Mouse (Mus musculus): ENCODE results near the gene Aox4. TPM values are rescaled to one million over a fixed set of nuclear protein-coding genes. Genes with fewer than 3 reads are reported as not detected.

Aox4 gene
- total RNA-seq, 1 experiment from 2014 or later, result 0.07 TPM

DNA sequence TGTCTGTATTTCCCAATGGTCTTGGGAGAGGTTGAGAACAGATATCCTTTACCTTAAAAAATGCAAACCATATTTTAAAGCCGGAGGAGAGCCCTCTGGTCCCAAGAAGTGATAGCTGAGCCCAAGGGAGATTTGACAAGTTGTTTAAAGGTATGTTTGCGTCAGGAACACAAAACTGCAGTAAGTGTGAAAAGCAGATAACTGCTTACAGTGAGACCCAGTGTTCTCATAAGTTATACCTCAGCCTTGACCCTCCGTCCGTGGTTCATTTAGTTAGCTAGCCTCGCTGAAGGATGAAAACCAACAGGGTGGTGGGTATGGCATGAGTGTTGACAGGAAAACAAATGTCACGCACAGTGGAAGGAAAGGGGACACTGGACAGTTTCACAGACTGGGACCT, 92.8 kb downstream of the Aox4 start:
- DNase-seq, result no peak

DNA sequence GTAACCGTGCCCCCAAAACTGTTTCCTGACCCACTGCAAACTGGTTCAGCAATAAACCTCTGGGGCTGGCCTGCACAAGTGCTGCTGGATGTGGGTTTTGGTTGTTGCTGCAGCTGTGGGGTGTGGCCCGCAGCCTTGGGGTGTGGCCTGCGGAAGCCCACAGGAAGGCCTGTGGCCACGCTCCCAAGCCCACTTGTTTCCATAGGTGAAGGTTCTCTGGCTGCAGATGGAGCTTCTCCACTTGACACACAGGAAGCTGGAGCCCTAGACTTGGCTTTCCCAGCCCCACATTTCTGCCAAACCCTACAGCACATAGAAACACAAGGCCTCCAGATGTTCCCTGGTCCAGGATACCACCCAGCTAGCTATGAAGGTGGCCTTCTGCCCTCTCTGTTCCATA, 93.5 kb downstream of the Aox4 start:
- no peak for DNase-seq

DNA sequence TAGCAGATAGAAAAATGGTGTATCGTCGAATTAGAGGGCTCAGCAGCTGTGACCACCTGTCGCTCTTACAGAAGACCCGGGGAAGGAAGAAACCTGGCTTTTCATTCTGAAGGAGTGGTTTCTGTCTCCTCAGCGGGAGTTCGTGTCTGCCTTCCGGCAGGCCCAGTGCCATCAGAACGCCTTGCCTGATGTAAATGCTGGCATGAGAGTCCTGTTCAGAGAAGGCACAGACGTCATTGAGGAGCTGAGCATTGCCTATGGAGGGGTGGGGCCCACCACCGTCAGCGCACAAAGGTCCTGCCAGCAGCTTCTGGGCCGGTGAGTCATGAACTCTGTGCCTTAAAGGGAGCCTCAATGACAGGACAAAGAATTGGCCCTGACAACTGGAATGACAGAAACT, 94.1 kb downstream of the Aox4 start:
- peak; percentile 45 for DNase-seq

DNA sequence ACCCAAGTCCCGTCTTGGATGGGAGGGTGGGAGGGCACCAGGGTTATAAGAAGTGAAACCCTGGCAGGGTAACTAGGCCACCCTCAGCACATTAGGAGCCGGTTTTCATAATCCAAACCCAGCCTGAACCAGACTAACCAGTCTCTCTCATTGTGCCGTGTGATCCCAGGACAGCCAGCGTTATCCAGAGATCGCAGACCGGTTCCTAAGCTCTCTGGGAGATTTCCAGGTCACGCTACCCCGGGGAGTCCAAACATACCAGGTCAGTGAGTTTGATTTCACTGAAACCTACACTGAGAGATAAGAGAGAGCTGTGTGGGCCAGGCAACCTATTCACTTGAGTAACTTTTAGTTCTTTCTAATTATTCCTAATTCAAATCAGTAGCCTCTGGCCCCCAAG, 97.0 kb downstream of the Aox4 start:
- no peak for DNase-seq

DNA sequence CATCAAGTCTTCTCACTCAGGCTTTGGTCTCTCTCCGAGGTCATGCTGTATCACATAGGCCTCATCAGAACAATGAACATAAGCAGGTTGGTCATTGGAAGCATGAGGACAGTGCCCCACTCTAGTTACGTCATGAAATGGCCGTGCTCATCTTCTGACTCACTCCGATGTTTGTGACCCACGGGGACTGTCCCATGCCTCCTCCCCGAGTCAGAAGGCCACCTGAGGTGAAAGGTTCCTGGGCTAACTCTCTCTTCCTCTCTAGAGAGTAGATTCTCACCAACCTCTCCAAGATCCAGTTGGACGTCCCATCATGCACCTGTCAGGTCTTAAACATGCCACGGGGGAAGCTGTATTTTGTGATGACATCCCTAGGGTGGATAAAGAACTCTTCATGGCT, 98.4 kb downstream of the Aox4 start:
- DNase-seq, result no peak

DNA sequence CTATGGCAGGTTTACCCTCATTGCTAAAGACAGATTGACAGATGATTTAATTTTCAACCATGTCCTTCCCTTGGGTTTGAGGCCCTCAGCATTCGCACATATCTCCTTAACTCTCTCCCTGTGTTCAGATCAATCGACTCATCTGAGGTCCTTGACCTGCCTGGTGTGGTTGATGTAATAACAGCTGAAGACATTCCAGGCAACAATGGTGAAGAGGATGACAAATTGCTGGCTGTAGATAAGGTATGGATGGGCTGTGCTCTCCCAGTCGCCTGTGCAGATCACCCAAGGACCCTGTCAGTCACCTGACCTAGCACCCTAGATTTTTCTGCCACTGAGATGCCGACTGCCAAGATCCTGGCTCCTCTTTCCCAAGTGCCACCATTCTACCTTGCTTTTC, 99.7 kb downstream of the Aox4 start:
- DNase-seq, result peak; percentile 37

DNA sequence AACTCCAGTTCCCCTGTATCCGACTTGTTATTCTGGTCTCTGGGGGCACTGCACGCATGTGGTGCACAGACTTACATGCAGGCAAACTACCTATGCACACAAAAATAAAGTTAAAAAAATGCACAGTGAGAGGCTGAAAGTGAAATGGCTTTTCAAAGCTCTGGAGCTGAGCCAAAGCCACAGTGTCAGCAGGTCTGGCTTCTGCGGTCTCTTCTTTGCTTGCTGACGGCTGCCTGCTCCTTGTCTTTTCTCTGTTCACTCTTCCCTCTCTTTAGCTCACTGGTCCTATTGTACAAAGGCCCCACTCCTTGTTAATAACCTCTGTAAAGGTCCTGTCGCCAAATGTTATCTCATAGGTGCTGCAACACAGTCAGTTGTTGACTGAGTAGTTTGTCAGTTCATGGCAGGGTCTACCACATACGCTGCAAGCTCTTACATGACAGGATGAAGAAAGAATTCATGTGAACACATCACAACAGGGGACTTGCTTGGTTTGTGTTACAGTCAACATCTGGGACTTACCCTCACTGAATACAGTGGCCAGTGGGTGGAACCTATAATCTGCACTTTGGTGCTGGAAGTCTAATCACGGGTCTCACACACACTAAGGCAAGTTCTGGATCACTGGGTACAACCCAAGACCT, 101.1 kb downstream of the Aox4 start:
- DNase-seq, result no peak

DNA sequence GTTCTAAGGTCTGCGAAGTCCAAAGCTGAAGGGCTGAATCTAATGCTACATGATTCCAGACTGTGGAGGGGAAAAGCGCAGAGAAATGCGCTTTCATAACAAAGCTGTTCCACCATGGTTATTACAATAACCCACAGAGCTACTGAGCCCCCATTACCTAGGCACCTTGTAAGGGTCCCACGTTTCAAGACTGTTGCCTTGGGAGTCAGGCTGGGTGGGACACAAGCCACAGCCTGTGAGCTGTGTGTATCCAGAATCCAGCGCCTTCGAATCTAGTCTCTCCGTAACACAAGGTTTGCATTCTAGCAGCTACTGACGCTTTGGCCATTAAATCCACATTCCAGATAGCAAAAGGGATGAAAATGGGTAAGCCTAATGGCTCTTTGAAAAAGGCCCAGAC, 103.0 kb downstream of the Aox4 start:
- DNase-seq, result no peak

DNA sequence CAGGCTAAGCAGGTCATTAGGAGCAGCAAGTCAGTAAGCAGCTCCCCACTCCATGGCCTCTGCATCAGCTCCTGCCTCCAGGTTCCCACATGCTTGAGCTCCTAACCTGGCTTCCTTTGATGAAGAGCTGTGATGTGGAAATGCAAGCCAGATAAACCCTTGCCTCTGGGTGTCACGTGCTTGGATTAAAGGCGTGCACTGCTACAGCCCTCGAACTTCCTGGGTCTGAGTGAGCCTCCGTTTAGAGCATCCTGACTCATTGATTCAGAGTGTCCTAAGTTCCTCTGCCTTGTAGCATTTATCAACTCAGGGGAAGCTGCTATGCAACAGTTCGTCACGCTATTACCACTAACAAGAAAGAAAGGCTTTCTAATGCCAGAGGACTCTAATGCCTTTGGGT, 105.3 kb downstream of the Aox4 start:
- DNase-seq, result no peak

Other genes with a start within 250 kb of the Aox4 start
- 3.9 and 4.3 TPM in 2 replicates for gene Sgo2a, start 214.4 kb upstream of the Aox4 start, total RNA-seq (2021)
- 10.7 and 15.4 TPM in 2 replicates for gene Kctd18, start 191.4 kb upstream of the Aox4 start, total RNA-seq (2021)
- gene Aox1, start 180.5 kb upstream of the Aox4 start, total RNA-seq (2021), result 22.2 and 25.5 TPM in 2 replicates
- gene Aox3, start 97.3 kb upstream of the Aox4 start, total RNA-seq (2021), result 2.7 and 8.4 TPM in 2 replicates
- gene Aox2, start 67.9 kb downstream of the Aox4 start, total RNA-seq (2021), result 0.23 and 0.26 TPM in 2 replicates
- gene Bzw1, start 182.5 kb downstream of the Aox4 start, total RNA-seq (2021), result 180 and 184 TPM in 2 replicates
- gene Clk1, start 213.7 kb downstream of the Aox4 start, total RNA-seq (2021), result 167 and 176 TPM in 2 replicates
- gene Nif3l1, start 234.8 kb downstream of the Aox4 start, total RNA-seq (2021), result 17.6 and 18.8 TPM in 2 replicates
- 26.5 and 35.0 TPM in 2 replicates for gene Ppil3, start 235.1 kb downstream of the Aox4 start, total RNA-seq (2021)

Measured in adrenal gland, postnatal 14 days (tissue).